Mouse (Mus musculus) Patski (cell line): ENCODE measurements around the gene Dcaf6. TPM values are rescaled to one million over a fixed set of nuclear protein-coding genes. Genes with fewer than 3 reads are reported as not detected.

Experiments
- ATAC-seq: fragments of 100-300 bp; one replicate; pipeline ENCODE4 v1.8.0; 2021
- CTCF ChIA-PET: fragments of 350-600 bp; sonication (Branson Sonifier 250); formaldehyde crosslinking; loops from one replicate; lab custom pipeline; 2022; ENCODE audit warnings: inconsistent platforms; lab: Charles Lee
- POLR2A ChIA-PET: fragments of 350-600 bp; sonication (Branson Sonifier 250); formaldehyde crosslinking; loops from one replicate; lab custom pipeline; 2022; ENCODE audit warnings: antibody characterized with exemption, inconsistent platforms; lab: Charles Lee
- DNase-seq: peaks from one replicate; pipeline ENCODE4 v3.0.0-alpha.2; 2011; ENCODE audit warnings: low read depth, low spot score
- H3K27me3 ChIP-seq: fragments of 371-371 bp; one replicate; pipeline ENCODE4 v1.5.1; 2021
- CTCF ChIP-seq: fragments of 100-300 bp; IDR thresholded peaks from one replicate; pipeline ENCODE4 v1.5.1; 2021
- in situ Hi-C: fragments of 300-500 bp; cut with MboI; formaldehyde crosslinking; loops from 3 replicates; pipeline ENCODE4 v1.11.1; 2018; ENCODE audit warnings: low pct_unique_long_range_greater_than_20kb, mixed read lengths
- polyA plus RNA-seq: library from polyadenylated mRNA; unstranded; gene quantifications from one replicate; pipeline ENCODE4 v1.2.3, GENCODE M21; 2021

The Dcaf6 gene
- polyA plus RNA-seq, 1 experiment from 2014 or later: 55.8 TPM

DNA sequence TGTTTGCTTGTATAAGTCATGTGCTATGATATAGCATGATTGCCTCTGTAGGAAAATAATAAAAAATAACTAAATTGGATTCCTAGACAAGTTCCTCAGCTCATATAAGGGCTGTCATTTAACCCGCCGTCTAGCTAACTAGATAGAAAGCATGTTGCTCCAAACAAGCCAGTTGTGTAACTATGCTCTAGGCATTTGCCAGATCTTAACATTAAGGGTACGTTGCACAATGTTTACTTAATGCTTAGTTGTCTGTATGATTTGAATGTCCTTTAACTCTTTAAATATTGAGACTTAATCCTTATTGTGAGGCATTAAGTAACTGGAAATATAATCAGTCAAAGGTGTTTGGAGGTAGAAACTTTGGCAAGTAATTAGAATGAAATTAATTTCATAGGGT is 4.3 kb upstream of the Dcaf6 start:
- CTCF ChIA-PET: no interaction called here
- DNase-seq (no peak), ATAC-seq (no peak)
- in situ Hi-C loops: loop anchor here (10.0 to 25.0 kb wide), 2 partner anchors 230 to 1798 kb away; partner anchors contain the start of gene Tiprl
- POLR2A ChIA-PET: no interaction called here
- TF ChIP-seq CTCF: no peak
- H3K27me3 ChIP-seq: no peaks in the 10 kb centered on the region

DNA sequence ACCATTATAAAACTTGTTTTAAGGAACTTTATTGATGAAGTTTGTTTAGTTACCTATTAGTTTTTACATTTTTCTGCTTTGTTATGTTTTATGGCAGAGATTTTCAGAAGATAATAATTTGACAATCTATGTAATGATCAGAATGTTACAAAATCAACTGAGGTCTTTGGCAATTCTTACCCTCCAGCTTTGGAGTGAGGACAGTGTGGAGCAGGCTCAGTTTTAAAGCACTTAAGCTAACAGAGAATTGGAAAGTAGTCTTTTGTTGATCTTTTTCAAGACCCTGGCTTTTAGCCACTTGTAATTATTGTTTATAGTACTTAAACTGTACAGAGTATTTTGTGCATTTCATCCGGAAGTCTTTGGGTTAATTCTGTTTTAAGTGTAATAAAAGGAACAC is 2.6 kb upstream of the Dcaf6 start:
- ATAC-seq (no peak), DNase-seq (no peak)
- no peak for TF ChIP-seq CTCF
- ChIA-PET POLR2A (no interaction called here), CTCF (no interaction called here)
- no peaks in the 10 kb centered on the region for H3K27me3 ChIP-seq
- in situ Hi-C loops: loop anchor here (10.0 to 25.0 kb wide), 2 partner anchors 228 to 1799 kb away; partner anchors contain the start of gene Tiprl

DNA sequence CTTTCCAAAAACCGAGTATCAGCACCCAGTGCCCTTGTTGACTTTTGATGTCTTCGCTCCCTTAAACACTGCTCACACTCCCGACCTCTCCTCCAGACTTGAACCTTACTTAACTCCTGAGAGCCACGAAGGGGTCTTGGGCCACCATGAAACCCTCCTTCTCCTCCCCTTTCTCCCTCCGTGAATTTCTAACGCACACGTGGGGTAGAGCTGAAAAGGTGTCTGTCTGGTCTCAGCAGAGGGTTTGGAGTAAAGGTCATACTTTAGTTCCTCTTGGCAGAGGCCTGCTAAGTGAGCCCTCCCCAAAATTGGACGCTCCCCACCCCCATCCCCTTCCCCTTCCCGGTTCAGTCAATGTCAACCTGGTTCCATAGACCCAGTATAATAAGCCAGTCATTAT is 1.4 kb upstream of the Dcaf6 start:
- POLR2A ChIA-PET: interaction anchor here (0.5 to 1.0 kb wide), 3 partner anchors 41 to 112 kb away, joined by 3 read pairs; no protein-coding TSS in a partner anchor
- no peak for TF ChIP-seq CTCF
- in situ Hi-C loops: loop anchor here (10.0 to 25.0 kb wide), 2 partner anchors 227 to 1801 kb away; partner anchors contain the start of gene Tiprl
- CTCF ChIA-PET: interaction anchor here (1.7 kb wide), 1 partner anchor 42 kb away, joined by 9 read pairs; no protein-coding TSS in a partner anchor
- no peaks in the 10 kb centered on the region for H3K27me3 ChIP-seq
- no peak for ATAC-seq
- DNase-seq: no peak

DNA sequence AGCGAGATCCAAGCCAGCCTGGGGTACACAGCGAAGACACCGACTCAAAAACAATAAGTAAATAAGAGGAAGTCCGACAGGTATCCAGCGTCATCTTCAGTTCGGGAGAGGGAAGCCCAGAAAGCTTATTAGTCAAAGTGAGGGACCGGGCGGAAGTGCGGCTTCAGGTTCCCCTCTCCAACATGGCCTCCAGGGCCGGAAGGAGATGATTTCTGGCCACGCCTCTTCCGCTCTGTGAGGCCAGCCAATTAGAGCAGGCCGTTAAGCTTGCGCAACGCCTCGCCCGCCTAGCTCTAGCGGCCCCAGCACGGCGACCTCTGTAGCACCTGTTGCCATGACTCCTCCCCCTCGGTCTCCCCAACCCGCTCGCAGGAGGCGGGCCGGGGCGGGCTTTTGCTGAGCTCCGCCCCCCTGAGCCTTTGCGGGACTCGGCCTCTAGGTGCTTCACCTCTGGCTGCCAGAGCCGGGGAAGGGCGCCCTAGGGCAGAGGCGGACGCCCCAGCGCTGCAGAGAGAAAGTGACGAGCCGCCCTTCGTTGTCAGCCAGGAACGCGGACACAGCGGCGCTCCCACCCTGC is 614 bp upstream of the Dcaf6 start:
- ChIA-PET POLR2A (interaction anchor here (0.6 to 1.2 kb wide), 4 partner anchors 9 to 90 kb away, joined by 3 to 7 read pairs (median 4); no protein-coding TSS in a partner anchor), CTCF (interaction anchor here (1.1 to 2.1 kb wide), 3 partner anchors 9 to 43 kb away, joined by 3 to 11 read pairs (median 9); no protein-coding TSS in a partner anchor)
- ATAC-seq (peak; percentile 90), DNase-seq (peak; percentile 96)
- no peak for TF ChIP-seq CTCF
- in situ Hi-C loops: loop anchor here (10.0 to 25.0 kb wide), 2 partner anchors 226 to 1801 kb away; partner anchors contain the start of gene Tiprl
- H3K27me3 ChIP-seq: no peaks in the 10 kb centered on the region

DNA sequence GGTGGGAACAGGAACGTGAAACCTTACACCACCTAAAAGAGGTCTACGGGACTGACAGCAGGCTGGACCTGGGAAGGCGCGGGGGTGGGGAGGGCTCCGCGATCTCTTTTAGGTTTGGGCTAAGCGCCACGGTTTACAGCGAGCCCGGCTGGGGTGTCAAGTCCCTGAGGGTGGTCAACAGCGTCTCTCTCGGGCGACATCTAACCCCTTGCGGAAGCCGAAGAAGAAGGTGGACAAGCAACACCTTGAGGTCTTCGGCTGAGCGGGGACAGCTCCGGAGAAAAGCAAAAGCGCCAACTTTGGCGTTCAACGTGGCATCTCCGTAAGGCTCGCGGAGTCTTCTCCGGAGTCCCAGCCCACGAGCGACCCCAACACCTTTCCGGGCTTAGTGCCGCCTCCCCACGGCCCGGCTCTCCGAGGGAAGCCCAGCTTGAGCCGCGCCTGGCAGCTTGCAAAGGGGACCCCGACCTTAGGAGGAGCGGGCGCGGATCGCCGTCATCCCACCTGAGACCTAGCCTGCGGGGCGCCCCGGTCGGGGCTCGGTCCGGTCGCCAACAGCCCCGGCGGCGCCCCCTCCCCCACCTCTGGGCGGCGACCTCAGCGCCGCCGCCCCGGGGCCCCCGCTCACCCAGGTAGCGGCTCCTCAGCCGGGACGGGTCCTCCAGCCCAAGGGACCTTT is 633 bp downstream of the Dcaf6 start:
- in situ Hi-C loops: loop anchor here (10.0 to 25.0 kb wide), 2 partner anchors 225 to 1803 kb away; partner anchors contain the start of gene Tiprl
- ChIA-PET CTCF (interaction anchor here (1.7 to 2.1 kb wide), 2 partner anchors 10 to 44 kb away, joined by 9 to 11 read pairs; no protein-coding TSS in a partner anchor), POLR2A (interaction anchor here (0.6 to 1.2 kb wide), 2 partner anchors 42 to 206 kb away, joined by 3 to 4 read pairs; no protein-coding TSS in a partner anchor)
- no peaks in the 10 kb centered on the region for H3K27me3 ChIP-seq
- no peak for TF ChIP-seq CTCF
- peak; percentile 0 for ATAC-seq
- no peak for DNase-seq

DNA sequence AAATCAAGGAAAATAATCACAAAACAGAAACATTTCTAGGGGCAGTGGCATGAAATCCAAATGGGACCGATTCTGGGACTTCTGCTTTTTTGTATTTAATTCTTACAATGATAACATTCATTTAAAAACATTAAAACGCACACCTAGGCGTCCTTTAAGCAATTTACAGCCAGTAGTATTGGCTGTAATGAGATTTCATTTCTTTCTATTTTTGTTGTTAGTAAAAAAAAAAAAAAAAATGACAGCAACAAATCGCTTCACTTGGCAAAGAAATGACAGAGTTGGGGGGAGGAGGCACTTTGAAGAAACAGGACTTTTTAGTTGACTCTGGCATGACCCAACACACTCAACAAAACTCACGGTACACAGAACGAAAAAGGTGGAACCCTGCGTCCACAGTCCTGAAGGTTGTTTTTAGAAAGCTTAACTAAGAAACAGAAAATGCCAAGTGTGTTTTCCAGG is 1.2 kb downstream of the Dcaf6 start:
- no peak for TF ChIP-seq CTCF
- ATAC-seq (no peak), DNase-seq (no peak)
- POLR2A ChIA-PET: interaction anchor here (0.6 kb wide), 1 partner anchor 206 kb away, joined by 3 read pairs; no protein-coding TSS in a partner anchor
- CTCF ChIA-PET: interaction anchor here (2.1 kb wide), 1 partner anchor 11 kb away, joined by 11 read pairs; no protein-coding TSS in a partner anchor
- in situ Hi-C loops: loop anchor here (25.0 kb wide), 1 partner anchor 1803 kb away; no protein-coding TSS in a partner anchor
- no peaks in the 10 kb centered on the region for H3K27me3 ChIP-seq

DNA sequence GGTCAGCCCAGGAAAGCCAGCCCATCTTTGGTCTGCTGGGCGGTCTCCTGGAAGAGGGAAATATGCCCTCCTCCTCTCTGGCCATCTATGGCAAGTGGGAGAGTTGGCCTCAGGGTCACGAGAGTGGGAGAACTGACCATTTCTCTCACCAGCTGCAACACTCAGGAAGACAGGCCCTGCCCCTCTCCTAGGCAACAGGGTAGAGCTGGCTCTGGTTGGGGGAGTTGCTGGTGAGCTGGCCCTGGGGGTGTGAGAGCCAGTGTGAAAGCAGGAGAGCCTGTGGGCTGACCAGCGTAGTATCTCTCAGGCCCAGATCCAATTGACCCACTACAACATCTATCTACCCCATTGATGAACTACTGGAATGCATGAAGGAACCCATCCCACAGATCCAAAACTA is 18.6 kb downstream of the Dcaf6 start:
- H3K27me3 ChIP-seq: no peaks in the 10 kb centered on the region
- POLR2A ChIA-PET: no interaction called here
- TF ChIP-seq CTCF: no peak
- ATAC-seq: no peak
- in situ Hi-C loops: no loop called here
- no peak for DNase-seq
- CTCF ChIA-PET: interaction anchor here (0.9 kb wide), 1 partner anchor 9 kb away, joined by 3 read pairs; no protein-coding TSS in a partner anchor

DNA sequence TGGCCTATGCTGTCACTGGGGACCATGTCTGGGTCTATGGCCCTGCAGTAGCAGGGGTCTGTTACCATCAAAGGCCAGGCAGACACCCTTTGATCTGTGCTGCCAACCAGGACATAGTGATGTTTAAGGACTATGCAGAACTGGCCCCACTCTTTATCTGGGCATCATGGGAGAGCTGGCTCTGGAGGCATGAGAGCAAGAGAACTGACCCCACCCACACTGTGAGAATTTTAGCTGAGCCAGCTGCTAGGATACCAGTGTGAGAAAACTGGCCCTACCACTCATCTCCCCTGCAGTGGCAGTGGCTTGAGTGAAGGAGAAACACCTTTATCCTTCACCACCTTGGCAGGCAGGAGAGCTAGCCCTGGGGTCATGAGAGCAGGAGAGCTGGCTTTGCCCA is 19.1 kb downstream of the Dcaf6 start:
- ATAC-seq (no peak), DNase-seq (no peak)
- TF ChIP-seq CTCF: no peak
- in situ Hi-C loops: no loop called here
- no peaks in the 10 kb centered on the region for H3K27me3 ChIP-seq
- CTCF ChIA-PET: interaction anchor here (0.9 kb wide), 1 partner anchor 8 kb away, joined by 3 read pairs; no protein-coding TSS in a partner anchor
- POLR2A ChIA-PET: no interaction called here

DNA sequence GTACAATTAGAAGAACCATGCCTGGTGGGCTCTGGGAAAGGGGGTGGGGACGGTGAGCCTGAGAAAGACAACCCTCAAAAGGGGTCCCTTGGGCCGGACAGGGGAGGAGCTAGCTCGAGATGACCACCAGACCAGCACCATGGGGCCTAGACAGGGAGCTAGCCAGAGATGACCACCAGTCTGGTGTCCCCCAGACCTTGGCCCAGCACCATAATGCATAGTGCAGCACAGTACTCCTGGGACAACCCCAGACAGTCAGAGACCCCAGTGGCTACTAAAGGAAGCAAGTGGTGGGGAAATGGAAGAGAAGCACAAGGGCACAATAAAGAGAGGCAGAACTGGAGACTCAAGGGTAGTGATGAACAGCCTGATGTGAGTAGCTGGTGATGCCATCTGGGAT is 19.5 kb downstream of the Dcaf6 start:
- no peaks in the 10 kb centered on the region for H3K27me3 ChIP-seq
- ATAC-seq (no peak), DNase-seq (no peak)
- no peak for TF ChIP-seq CTCF
- CTCF ChIA-PET: no interaction called here
- POLR2A ChIA-PET: no interaction called here
- in situ Hi-C loops: no loop called here

DNA sequence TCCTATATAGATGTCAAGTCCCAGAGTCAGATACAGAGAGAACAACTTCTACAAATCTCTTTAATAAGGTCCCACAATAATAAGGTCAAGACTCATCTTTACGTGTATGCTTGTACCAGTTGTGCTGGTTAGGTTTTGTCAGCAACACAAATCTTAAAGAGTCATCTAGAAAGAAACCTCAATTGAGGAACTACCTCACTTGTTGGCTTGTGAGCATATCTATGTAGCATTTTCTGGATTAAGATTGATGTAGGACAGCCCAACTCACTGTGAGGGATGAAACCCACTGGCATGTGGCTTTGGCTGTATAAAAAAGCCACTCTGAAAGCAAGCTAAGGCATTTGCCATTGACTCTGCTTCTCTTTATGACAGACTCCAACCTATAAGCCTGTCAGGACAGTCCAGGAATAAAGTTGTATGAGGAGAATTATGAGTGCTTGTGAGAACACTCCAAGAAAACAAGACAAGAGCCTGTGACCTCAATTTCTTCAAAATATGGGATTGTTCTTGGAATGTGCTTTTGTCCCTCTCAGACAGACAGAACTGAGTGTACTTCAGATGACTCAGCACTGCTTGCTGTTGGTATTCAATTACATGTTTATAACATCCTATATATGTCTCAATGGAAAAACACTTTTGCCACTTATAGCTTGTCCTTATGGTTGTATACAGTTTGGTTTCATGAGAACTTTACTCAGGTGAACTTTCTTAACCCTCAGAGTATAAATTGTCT is 21.8 kb downstream of the Dcaf6 start:
- ChIA-PET CTCF (no interaction called here), POLR2A (no interaction called here)
- ATAC-seq (no peak), DNase-seq (no peak)
- no peaks in the 10 kb centered on the region for H3K27me3 ChIP-seq
- no peak for TF ChIP-seq CTCF
- in situ Hi-C loops: no loop called here
